Mouse (Mus musculus): Measurements from ENCODE around the gene Calm3. TPM values are rescaled to one million over a fixed set of nuclear protein-coding genes. Genes with fewer than 3 reads are reported as not detected.

Gene Calm3
- polyA plus RNA-seq, 1 experiment: 336 TPM

DNA sequence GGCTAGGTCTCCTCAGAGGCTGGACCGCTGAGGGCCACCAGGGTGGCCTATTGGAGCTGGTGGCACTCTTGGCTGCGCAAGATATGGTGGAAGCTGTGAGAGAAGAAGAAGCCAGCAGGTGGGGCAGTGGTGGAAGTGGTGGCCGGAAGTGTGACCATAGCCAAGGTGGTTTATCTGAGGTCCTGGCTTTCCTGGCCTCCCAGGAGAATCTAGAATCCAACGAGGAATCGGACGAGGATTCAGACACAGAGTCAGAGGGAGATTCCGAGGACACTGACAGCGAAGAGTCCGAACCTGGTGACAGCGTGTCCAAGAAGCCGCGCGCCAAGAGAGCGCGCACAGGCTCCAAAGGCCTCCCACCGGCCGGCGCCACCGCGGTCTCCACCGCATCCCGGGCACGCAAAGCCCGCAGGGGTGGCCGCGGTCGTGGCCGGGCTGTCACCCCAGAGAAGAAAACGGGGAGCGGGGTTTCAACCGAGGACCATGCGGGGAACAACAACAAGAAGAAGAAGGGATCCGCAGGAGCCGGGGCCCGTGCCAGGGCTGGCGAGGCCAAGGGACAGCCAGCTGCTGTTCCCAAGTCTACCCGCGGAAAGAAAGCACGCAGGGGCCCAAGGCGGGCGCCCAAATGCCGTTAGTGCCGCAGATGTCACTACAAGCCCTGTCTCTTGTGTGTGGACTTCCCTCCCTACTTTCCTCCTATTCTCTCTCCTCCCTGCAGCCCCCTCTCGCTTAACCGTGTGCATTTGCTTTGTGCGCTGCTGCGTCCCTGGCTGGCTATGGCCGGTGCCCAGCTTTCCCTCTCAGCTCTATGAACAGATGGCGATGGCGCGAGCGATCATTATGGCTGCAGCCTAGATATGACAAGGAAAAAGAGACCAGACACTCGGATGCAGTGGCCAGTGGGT is 22.8 kb upstream of the Calm3 start:
- no peak for TF ChIP-seq USF1 (IDR thresholded peaks at IDR 0.05; ENCODE audit: low read depth)
- peak in 1 of 3 experiments; percentile 26 for TF ChIP-seq MYOG (IDR thresholded peaks at IDR 0.05; ENCODE audit: control insufficient read depth in 1 of 3, insufficient read depth in 1 of 3, insufficient read length in 2 of 3, low read depth in 2 of 3)
- peak; percentile 32 for TF ChIP-seq POLR2A (IDR thresholded peaks at IDR 0.05; ENCODE audit: insufficient read length, low read depth)
- no peaks in the 10 kb centered on the region for H3K27me3 ChIP-seq (ENCODE audit: control insufficient read depth, insufficient read depth, insufficient read length)

DNA sequence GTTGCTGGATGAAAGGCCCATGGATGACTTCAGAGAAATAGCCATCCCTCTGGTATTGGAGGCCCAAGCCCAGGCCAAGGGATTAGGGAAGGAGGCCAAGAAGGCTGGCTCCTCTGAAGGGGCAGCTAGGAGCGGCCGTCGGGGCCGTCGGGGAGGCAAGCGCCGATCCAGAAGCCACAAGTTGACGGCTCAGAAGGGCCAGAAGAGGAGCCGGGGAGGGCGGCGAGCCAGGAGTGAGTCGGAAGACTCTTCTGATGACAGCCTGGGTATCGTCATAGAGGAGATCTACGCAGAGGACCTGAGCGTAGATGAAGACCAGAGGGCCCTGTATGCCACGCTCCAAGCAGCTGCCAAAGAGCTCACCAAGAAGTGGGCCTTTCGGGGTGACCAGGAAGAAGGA is 21.5 kb upstream of the Calm3 start:
- H3K27me3 ChIP-seq (ENCODE audit: control insufficient read depth, insufficient read depth, insufficient read length): no peaks in the 10 kb centered on the region

More for the DNA sequence above, 22.8 kb upstream of the Calm3 start:
- H3K4me3 ChIP-seq: peak overlapping the region; percentile 20
- no peaks in the 10 kb centered on the region for H3K36me3 ChIP-seq (ENCODE audit: control insufficient read depth, insufficient read depth)
- peaks cover 5% of the 10 kb centered on the region for H3K79me2 ChIP-seq (ENCODE audit: control insufficient read depth, insufficient read depth)
- H3K4me2 ChIP-seq (ENCODE audit: low read depth): peak overlapping the region; percentile 84
- H3ac ChIP-seq (ENCODE audit: control insufficient read depth, insufficient read length): peak overlapping the region; percentile 25

GRCm38 (mm10) chr7:16944808-16945315 is 20.9 kb upstream of the Calm3 start:
- Histone ChIP-seq H3ac (ENCODE audit: control insufficient read depth, insufficient read length) (peak overlapping the region; percentile 84), H3K4me2 (ENCODE audit: low read depth) (peak overlapping the region; percentile 60), H3K4me3 (peak overlapping the region; percentile 44), H3K27me3 (ENCODE audit: control insufficient read depth, insufficient read depth, insufficient read length) (no peaks in the 10 kb centered on the region), H3K79me2 (ENCODE audit: control insufficient read depth, insufficient read depth) (peaks cover 5% of the 10 kb centered on the region), H3K36me3 (ENCODE audit: control insufficient read depth, insufficient read depth) (no peaks in the 10 kb centered on the region)
- TF ChIP-seq TCF12 (IDR thresholded peaks at IDR 0.05; ENCODE audit: insufficient read depth, poor library complexity, severe bottlenecking) (no peak), USF1 (IDR thresholded peaks at IDR 0.05; ENCODE audit: low read depth) (no peak), TCF3 (IDR thresholded peaks at IDR 0.05; ENCODE audit: insufficient read length, low read depth) (no peak), MYOG (IDR thresholded peaks at IDR 0.05; ENCODE audit: control insufficient read depth in 1 of 3, insufficient read depth in 1 of 3, insufficient read length in 2 of 3, low read depth in 2 of 3) (no peak), REST (IDR thresholded peaks at IDR 0.05; ENCODE audit: insufficient read depth, insufficient read length) (no peak), SRF (IDR thresholded peaks at IDR 0.05; ENCODE audit: control insufficient read depth, insufficient read length, low read depth) (no peak), POLR2A (IDR thresholded peaks at IDR 0.05; ENCODE audit: insufficient read length, low read depth) (no peak), CEBPB (IDR thresholded peaks at IDR 0.05; ENCODE audit: insufficient read depth, poor library complexity, severe bottlenecking) (no peak), POLR2AphosphoS2 (IDR thresholded peaks at IDR 0.05; ENCODE audit: insufficient read length, low read depth) (no peak), MAX (IDR thresholded peaks at IDR 0.05; ENCODE audit: low read depth) (no peak), MYOD1 (IDR thresholded peaks at IDR 0.05; ENCODE audit: control insufficient read depth in 1 of 3, insufficient read length in 2 of 3, low read depth in 2 of 3) (no peak), E2F4 (IDR thresholded peaks at IDR 0.05; ENCODE audit: insufficient read depth) (no peak)

More for the DNA sequence above, 21.5 kb upstream of the Calm3 start:
- peaks cover 5% of the 10 kb centered on the region for H3K79me2 ChIP-seq (ENCODE audit: control insufficient read depth, insufficient read depth)
- H3ac ChIP-seq (ENCODE audit: control insufficient read depth, insufficient read length): no peak overlapping the region
- H3K4me3 ChIP-seq: peak overlapping the region; percentile 44
- H3K4me2 ChIP-seq (ENCODE audit: low read depth): peak overlapping the region; percentile 60
- no peak for TF ChIP-seq MYOD1 (IDR thresholded peaks at IDR 0.05; ENCODE audit: control insufficient read depth in 1 of 3, insufficient read length in 2 of 3, low read depth in 2 of 3)
- no peaks in the 10 kb centered on the region for H3K36me3 ChIP-seq (ENCODE audit: control insufficient read depth, insufficient read depth)

GRCm38 (mm10) chr7:16944061-16944807 is 20.3 kb upstream of the Calm3 start, which contains the start of gene Pnmal2:
Gene Pnmal2 (plus strand): TSS chr7:16944682.
- Histone ChIP-seq H3K4me3 (peak within 1 kb of the TSS; percentile 44), H3K27me3 (ENCODE audit: control insufficient read depth, insufficient read depth, insufficient read length) (no peaks in the 10 kb centered on the region), H3K4me2 (ENCODE audit: low read depth) (peak within 1 kb of the TSS; percentile 60), H3ac (ENCODE audit: control insufficient read depth, insufficient read length) (peak within 1 kb of the TSS; percentile 84), H3K79me2 (ENCODE audit: control insufficient read depth, insufficient read depth) (peaks cover 5% of the 10 kb centered on the region), H3K36me3 (ENCODE audit: control insufficient read depth, insufficient read depth) (no peaks in the 10 kb centered on the region)
- no peak for TF ChIP-seq REST (IDR thresholded peaks at IDR 0.05; ENCODE audit: insufficient read depth, insufficient read length)
- TF ChIP-seq MAX (IDR thresholded peaks at IDR 0.05; ENCODE audit: low read depth): no peak
- peak in 2 of 3 experiments; percentile 74 to 87 for TF ChIP-seq MYOG (IDR thresholded peaks at IDR 0.05; ENCODE audit: control insufficient read depth in 1 of 3, insufficient read depth in 1 of 3, insufficient read length in 2 of 3, low read depth in 2 of 3)
- TF ChIP-seq CEBPB (IDR thresholded peaks at IDR 0.05; ENCODE audit: insufficient read depth, poor library complexity, severe bottlenecking): no peak
- no peak for TF ChIP-seq E2F4 (IDR thresholded peaks at IDR 0.05; ENCODE audit: insufficient read depth)
- TF ChIP-seq POLR2AphosphoS2 (IDR thresholded peaks at IDR 0.05; ENCODE audit: insufficient read length, low read depth): peak; percentile 89
- no peak for TF ChIP-seq SRF (IDR thresholded peaks at IDR 0.05; ENCODE audit: control insufficient read depth, insufficient read length, low read depth)
- TF ChIP-seq USF1 (IDR thresholded peaks at IDR 0.05; ENCODE audit: low read depth): no peak
- TF ChIP-seq TCF3 (IDR thresholded peaks at IDR 0.05; ENCODE audit: insufficient read length, low read depth): no peak
- TF ChIP-seq TCF12 (IDR thresholded peaks at IDR 0.05; ENCODE audit: insufficient read depth, poor library complexity, severe bottlenecking): no peak
- peak; percentile 91 for TF ChIP-seq POLR2A (IDR thresholded peaks at IDR 0.05; ENCODE audit: insufficient read length, low read depth)
- peak in 2 of 3 experiments; percentile 76 to 79 for TF ChIP-seq MYOD1 (IDR thresholded peaks at IDR 0.05; ENCODE audit: control insufficient read depth in 1 of 3, insufficient read length in 2 of 3, low read depth in 2 of 3)
